Mouse (Mus musculus) c-Kit-positive CD71-positive TER-119-negative erythroid progenitor cells, embryonic 14.5 days (primary cell): ENCODE measurements around the gene Tspan18.

Source experiments
- DNase-seq: peaks from one replicate; pipeline ENCODE4 v3.0.0-alpha.2; 2013; ENCODE audit warnings: low read depth

The Tspan18 gene

GRCm38 (mm10) chr2:93291186-93291926 is 42.9 kb downstream of the Tspan18 start:
- DNase-seq, result no peak

- no peak for DNase-seq
Observed at GRCm38 (mm10) chr2:93290345-93291118, 43.8 kb downstream of the Tspan18 start.

GRCm38 (mm10) chr2:93289161-93289560 is 45.1 kb downstream of the Tspan18 start:
- DNase-seq, result no peak

- no peak for DNase-seq
Observed at GRCm38 (mm10) chr2:93287348-93287747, 47.0 kb downstream of the Tspan18 start.

- no peak for DNase-seq
Observed at GRCm38 (mm10) chr2:93286742-93287141, 47.6 kb downstream of the Tspan18 start.

- no peak for DNase-seq
Observed at GRCm38 (mm10) chr2:93286321-93286720, 48.0 kb downstream of the Tspan18 start.

- no peak for DNase-seq
Observed at GRCm38 (mm10) chr2:93285842-93286241, 48.5 kb downstream of the Tspan18 start.

- no peak for DNase-seq
Observed at GRCm38 (mm10) chr2:93284625-93285024, 49.7 kb downstream of the Tspan18 start.

- no peak for DNase-seq
Observed at GRCm38 (mm10) chr2:93283481-93284293, 50.6 kb downstream of the Tspan18 start.

- DNase-seq, result no peak
Observed at GRCm38 (mm10) chr2:93282636-93283035, 51.7 kb downstream of the Tspan18 start.

- DNase-seq, result no peak
Observed at GRCm38 (mm10) chr2:93281466-93281865, 52.8 kb downstream of the Tspan18 start.

GRCm38 (mm10) chr2:93280117-93280620 is 54.1 kb downstream of the Tspan18 start:
- no peak for DNase-seq

GRCm38 (mm10) chr2:93278181-93278975 is 55.9 kb downstream of the Tspan18 start:
- DNase-seq, result no peak

GRCm38 (mm10) chr2:93277486-93277885 is 56.8 kb downstream of the Tspan18 start:
- DNase-seq, result no peak

GRCm38 (mm10) chr2:93276026-93276425 is 58.3 kb downstream of the Tspan18 start:
- no peak for DNase-seq

GRCm38 (mm10) chr2:93273916-93274315 is 60.4 kb downstream of the Tspan18 start:
- no peak for DNase-seq

- no peak for DNase-seq
Observed at GRCm38 (mm10) chr2:93270083-93270482, 64.2 kb downstream of the Tspan18 start.

GRCm38 (mm10) chr2:93269611-93270010 is 64.7 kb downstream of the Tspan18 start:
- no peak for DNase-seq

GRCm38 (mm10) chr2:93268711-93269270 is 65.5 kb downstream of the Tspan18 start:
- DNase-seq, result no peak

- no peak for DNase-seq
Observed at GRCm38 (mm10) chr2:93267791-93268190, 66.5 kb downstream of the Tspan18 start.

- DNase-seq, result no peak
Observed at GRCm38 (mm10) chr2:93266565-93267169, 67.6 kb downstream of the Tspan18 start.
